Mouse (Mus musculus) heart, postnatal 0 days (tissue): ENCODE measurements around the gene Egfl8. TPM values are rescaled to one million over a fixed set of nuclear protein-coding genes. Genes with fewer than 3 reads are reported as not detected.

Experiments used
- ATAC-seq: fragments of 200-750 bp; cut with Nextera tagmentation; 2 replicates; pipeline ENCODE4 v1.8.0; 2017; ENCODE audit warnings: low read depth, moderate number of reproducible peaks, moderate library complexity; ENCODE audit not compliant: insufficient read depth
- DNase-seq: peaks from one replicate; pipeline ENCODE4 v3.0.0-alpha.2; 2016; ENCODE audit warnings: low spot score
- H3K27ac ChIP-seq: fragments of 300-500 bp; sonication (generic); 2 replicates; pipeline ENCODE4 v1.5.1; 2014; ENCODE audit warnings: low read depth, mild to moderate bottlenecking
- H3K27me3 ChIP-seq: fragments of 300-500 bp; sonication (generic); 2 replicates; pipeline ENCODE4 v1.6.1; 2014; ENCODE audit warnings: low read length, mixed read lengths; ENCODE audit not compliant: control insufficient read depth, insufficient read depth
- H3K36me3 ChIP-seq: fragments of 300-500 bp; sonication (generic); replicated peaks from 2 replicates; pipeline ENCODE4 v1.6.1; 2014; ENCODE audit warnings: low read length, mixed read lengths; ENCODE audit not compliant: control insufficient read depth, insufficient read depth
- H3K4me1 ChIP-seq: fragments of 300-500 bp; sonication (generic); 2 replicates; pipeline ENCODE4 v1.6.1; 2014; ENCODE audit warnings: antibody characterized with exemption; ENCODE audit not compliant: control insufficient read depth, insufficient read depth
- H3K4me2 ChIP-seq: fragments of 300-500 bp; sonication (generic); 2 replicates; pipeline ENCODE4 v1.6.1; 2014; ENCODE audit warnings: low read depth, mild to moderate bottlenecking, low read length, moderate library complexity
- H3K4me3 ChIP-seq: fragments of 300-500 bp; sonication (generic); 2 replicates; pipeline ENCODE4 v1.5.1; 2014; ENCODE audit warnings: low read depth, low read length
- H3K9ac ChIP-seq: fragments of 300-500 bp; sonication (generic); replicated peaks from 2 replicates; pipeline ENCODE4 v1.6.1; 2014; ENCODE audit warnings: low read depth, low read length, mixed read lengths
- H3K9me3 ChIP-seq: fragments of 300-500 bp; sonication (generic); replicated peaks from 2 replicates; pipeline ENCODE4 v1.6.1; 2016; ENCODE audit warnings: low read length; ENCODE audit not compliant: control insufficient read depth
- CTCF ChIP-seq: IDR thresholded peaks from 2 replicates; pipeline ENCODE4 v1.5.1; 2016; ENCODE audit warnings: antibody characterized with exemption, control low read depth, low read depth
- EP300 ChIP-seq: IDR thresholded peaks from 2 replicates; pipeline ENCODE4 v1.6.1; 2016; ENCODE audit warnings: antibody characterized with exemption, low read depth
- WGBS: fragments of 180-500 bp; shearing (Covaris S2); extraction: QIAGEN DNeasy Blood & Tissue Kit; methylation state at CpG from one replicate; pipeline ENCODE4 v1.1.7; 2014; 5-methylcytosine and 5-hydroxymethylcytosine counted together
- polyA plus RNA-seq: library from polyadenylated mRNA; unstranded; fragments of >200 nt; fragmentation: Nextera tagmentation; extraction: Ambion mirVana; gene quantifications from 2 replicates; pipeline ENCODE4 v1.2.1, GENCODE M21; 2015
- total RNA-seq: library from RNA; depleted of rRNA; stranded (reverse); fragments of >200 nt; gene quantifications from 2 replicates; pipeline ENCODE4 v1.2.3, GENCODE M21; 2014; ENCODE audit warnings: low replicate concordance; rRNA removed

Egfl8 gene
- total and polyA plus RNA-seq, 2 experiments from 2014 or later = 0.15 to 0.97 TPM

DNA sequence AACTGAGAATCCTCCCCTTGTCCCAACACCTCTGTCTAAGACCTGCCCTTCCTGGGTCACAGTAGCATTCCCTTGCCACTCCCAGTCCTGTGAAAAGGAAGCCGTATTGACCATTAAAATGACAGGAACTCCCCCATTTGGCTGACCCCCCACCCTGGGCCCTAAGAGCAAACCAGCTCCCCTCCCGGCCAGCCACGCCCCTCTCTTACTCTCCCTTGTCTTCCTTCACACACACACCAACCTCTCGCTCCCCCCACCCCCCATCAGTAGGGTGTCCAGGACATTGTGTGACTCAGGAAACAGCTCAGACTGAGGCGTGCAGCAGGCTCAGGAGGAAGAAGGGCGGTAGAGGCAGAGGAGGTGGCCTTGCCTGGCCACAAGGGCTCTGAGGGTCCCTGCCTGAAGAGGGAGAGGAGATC is 51.8 kb downstream of the Egfl8 start, which contains the start of gene Notch4:
Notch4 (plus strand) TSS at position 266 of the 419 bp plus-strand sequence.
- TF ChIP-seq EP300 = 0 out of 2 replicates have a peak, but pooled peaks have one; percentile 31
- no peak for TF ChIP-seq CTCF
- Histone ChIP-seq H3K36me3 (no peaks in the 10 kb centered on the region), H3K4me2 (peak within 1 kb of the TSS; percentile 58), H3K27me3 (no peaks in the 10 kb centered on the region; the same call in 1 of the 2 replicates), H3K9me3 (no peaks in the 10 kb centered on the region), H3K4me1 (peaks cover 5% of the 10 kb centered on the region; the same call in 1 of the 2 replicates), H3K9ac (peak within 1 kb of the TSS; percentile 34), H3K4me3 (peak within 1 kb of the TSS; percentile 40), H3K27ac (peak within 1 kb of the TSS; percentile 93)
- DNase-seq (peak; percentile 51), ATAC-seq (peak; percentile 80)
- WGBS = 13% methylated on average over 6 of the region's 6 CpGs

DNA sequence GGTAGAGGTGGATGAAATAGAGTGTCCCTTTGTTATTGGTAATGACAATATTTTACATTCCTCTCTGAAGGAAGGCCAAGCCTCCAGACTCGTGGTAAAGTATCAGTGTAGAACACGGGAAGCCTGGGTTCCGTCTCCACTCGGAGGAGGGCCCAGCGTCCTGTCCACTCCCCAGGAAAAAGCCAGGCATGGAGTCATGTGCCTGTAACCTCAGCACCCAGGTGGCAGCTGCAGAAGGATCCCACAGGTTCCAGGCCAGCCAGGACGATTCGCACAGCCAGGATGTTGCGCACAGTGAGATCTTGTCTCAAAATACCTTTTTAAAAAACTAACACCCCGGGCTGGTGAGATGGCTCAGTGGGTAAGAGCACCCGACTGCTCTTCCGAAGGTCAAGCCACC is 52.4 kb downstream of the Egfl8 start:
- no peak overlapping the region for H3K4me3 ChIP-seq
- no peak overlapping the region for H3K9ac ChIP-seq
- H3K9me3 ChIP-seq = no peaks in the 10 kb centered on the region
- 55% methylated on average over 11 of the region's 11 CpGs for WGBS
- no peaks in the 10 kb centered on the region for H3K36me3 ChIP-seq
- no peak for TF ChIP-seq CTCF
- TF ChIP-seq EP300 = no peak
- H3K27me3 ChIP-seq = no peaks in the 10 kb centered on the region; the same call in 1 of the 2 replicates
- ATAC-seq (no peak), DNase-seq (no peak)
- peaks cover 5% of the 10 kb centered on the region; the same call in 1 of the 2 replicates for H3K4me1 ChIP-seq
- H3K4me2 ChIP-seq = no peak overlapping the region
- H3K27ac ChIP-seq = peak overlapping the region; percentile 93; the same call in 1 of the 2 replicates

Other genes starting within 250 kb of the Egfl8 start
- not detected in 2 replicates for gene Btnl1, start 238.8 kb downstream of the Egfl8 start, total RNA-seq
- gene Btnl1, start 238.8 kb downstream of the Egfl8 start, polyA plus RNA-seq = not detected in 2 replicates
- not detected in 2 replicates for gene BC051142, start 217.2 kb downstream of the Egfl8 start, total RNA-seq
- 0.41 and 0.62 TPM in 2 replicates for gene BC051142, start 217.2 kb downstream of the Egfl8 start, polyA plus RNA-seq
- gene Btnl4, start 138.7 kb downstream of the Egfl8 start, total RNA-seq = not detected in 2 replicates
- gene Btnl4, start 138.7 kb downstream of the Egfl8 start, polyA plus RNA-seq = not detected in 2 replicates
- not detected in 2 replicates for gene Btnl6, start 98.6 kb downstream of the Egfl8 start, total RNA-seq
- gene Btnl6, start 98.6 kb downstream of the Egfl8 start, polyA plus RNA-seq = not detected in 2 replicates
- gene Notch4, start 51.7 kb downstream of the Egfl8 start, total RNA-seq = 40.7 and 43.2 TPM in 2 replicates
- gene Notch4, start 51.7 kb downstream of the Egfl8 start, polyA plus RNA-seq = 6.3 and 6.8 TPM in 2 replicates
- 0.53 and 3.1 TPM in 2 replicates for gene Gpsm3, start 26.2 kb downstream of the Egfl8 start, total RNA-seq
- gene Gpsm3, start 26.2 kb downstream of the Egfl8 start, polyA plus RNA-seq = 5.9 and 6.0 TPM in 2 replicates
- gene Pbx2, start 24.7 kb downstream of the Egfl8 start, total RNA-seq = 42.6 and 59.1 TPM in 2 replicates
- gene Pbx2, start 24.7 kb downstream of the Egfl8 start, polyA plus RNA-seq = 3.3 and 4.4 TPM in 2 replicates
- gene Ager, start 18.1 kb downstream of the Egfl8 start, total RNA-seq = 2.7 and 5.8 TPM in 2 replicates
- gene Ager, start 18.1 kb downstream of the Egfl8 start, polyA plus RNA-seq = 0.85 and 1.9 TPM in 2 replicates
- 29.6 and 42.5 TPM in 2 replicates for gene Rnf5, start 12.3 kb downstream of the Egfl8 start, total RNA-seq
- 79.9 and 86.5 TPM in 2 replicates for gene Rnf5, start 12.3 kb downstream of the Egfl8 start, polyA plus RNA-seq
- gene Agpat1, start 11.7 kb downstream of the Egfl8 start, total RNA-seq = 112 and 120 TPM in 2 replicates
- 39.1 and 39.6 TPM in 2 replicates for gene Agpat1, start 11.7 kb downstream of the Egfl8 start, polyA plus RNA-seq
- 35.7 and 37.4 TPM in 2 replicates for gene Ppt2, start 12.5 kb upstream of the Egfl8 start, total RNA-seq
- 24.0 and 25.7 TPM in 2 replicates for gene Ppt2, start 12.5 kb upstream of the Egfl8 start, polyA plus RNA-seq
- gene Prrt1, start 13.6 kb upstream of the Egfl8 start, total RNA-seq = 0.35 TPM in 1 of 2 replicates, not detected in the other
- 0.16 and 0.19 TPM in 2 replicates for gene Prrt1, start 13.6 kb upstream of the Egfl8 start, polyA plus RNA-seq
- 2.6 and 7.1 TPM in 2 replicates for gene Fkbpl, start 28.8 kb upstream of the Egfl8 start, total RNA-seq
- gene Fkbpl, start 28.8 kb upstream of the Egfl8 start, polyA plus RNA-seq = 12.3 and 13.4 TPM in 2 replicates
- 15.8 and 16.6 TPM in 2 replicates for gene Atf6b, start 31.2 kb upstream of the Egfl8 start, total RNA-seq
- gene Atf6b, start 31.2 kb upstream of the Egfl8 start, polyA plus RNA-seq = 22.5 and 24.3 TPM in 2 replicates
- 24.5 and 26.8 TPM in 2 replicates for gene Tnxb, start 54.6 kb upstream of the Egfl8 start, total RNA-seq
- gene Tnxb, start 54.6 kb upstream of the Egfl8 start, polyA plus RNA-seq = 1.8 and 2.0 TPM in 2 replicates
- gene C4b, start 127.9 kb upstream of the Egfl8 start, total RNA-seq = 0.80 and 0.85 TPM in 2 replicates
- 0.88 and 0.93 TPM in 2 replicates for gene C4b, start 127.9 kb upstream of the Egfl8 start, polyA plus RNA-seq
- not detected in 2 replicates for gene Cyp21a1, start 188.6 kb upstream of the Egfl8 start, total RNA-seq
- not detected in 2 replicates for gene Cyp21a1, start 188.6 kb upstream of the Egfl8 start, polyA plus RNA-seq
- gene Stk19, start 221.0 kb upstream of the Egfl8 start, total RNA-seq = 2.6 and 9.2 TPM in 2 replicates
- 20.5 and 20.7 TPM in 2 replicates for gene Stk19, start 221.0 kb upstream of the Egfl8 start, polyA plus RNA-seq
- gene Dxo, start 221.0 kb upstream of the Egfl8 start, total RNA-seq = 19.2 and 22.3 TPM in 2 replicates
- gene Dxo, start 221.0 kb upstream of the Egfl8 start, polyA plus RNA-seq = 23.0 and 24.3 TPM in 2 replicates
- gene Skiv2l, start 234.2 kb upstream of the Egfl8 start, total RNA-seq = 40.3 and 62.1 TPM in 2 replicates
- gene Skiv2l, start 234.2 kb upstream of the Egfl8 start, polyA plus RNA-seq = 15.9 and 18.7 TPM in 2 replicates
- 22.9 and 39.8 TPM in 2 replicates for gene Nelfe, start 234.4 kb upstream of the Egfl8 start, total RNA-seq
- gene Nelfe, start 234.4 kb upstream of the Egfl8 start, polyA plus RNA-seq = 36.3 and 39.9 TPM in 2 replicates
- 1.1 and 2.9 TPM in 2 replicates for gene Cfb, start 246.5 kb upstream of the Egfl8 start, total RNA-seq
- gene Cfb, start 246.5 kb upstream of the Egfl8 start, polyA plus RNA-seq = 1.3 and 2.1 TPM in 2 replicates